Mouse (Mus musculus) cortical plate, adult 2 months (tissue): ENCODE measurements around the gene Vps50.

Experiments used
- CTCF ChIP-seq: fragments of 200-500 bp; IDR thresholded peaks from 2 replicates; pipeline ENCODE4 v1.5.1; 2011; ENCODE audit warnings: mild to moderate bottlenecking, control low read depth, low read length; ENCODE audit not compliant: insufficient read depth; ENCODE audit errors: extremely low read depth
- POLR2A ChIP-seq: fragments of 200-500 bp; IDR thresholded peaks from 2 replicates; pipeline ENCODE4 v1.6.1; 2011; ENCODE audit warnings: mild to moderate bottlenecking, low read length, control low read depth; ENCODE audit not compliant: insufficient read depth; ENCODE audit errors: extremely low read depth

- no peak for TF ChIP-seq CTCF
- TF ChIP-seq POLR2A, result no peak
Observed at GRCm38 (mm10) chr6:3487355-3487754, 10.8 kb upstream of the Vps50 start.
